Mouse (Mus musculus): Measurements from ENCODE around the gene Slc35e2.
A peak's percentile ranks its signal among the peaks of the same experiment; 100 is the strongest.

Slc35e2 gene

GRCm38 (mm10) chr4:155575521-155575920, 25.7 kb upstream of the Slc35e2 start:
- no peak for DNase-seq (ENCODE audit: low spot score in 2 of 2)

- DNase-seq (ENCODE audit: low spot score in 2 of 2), result no peak
Observed at GRCm38 (mm10) chr4:155577132-155577531, 24.1 kb upstream of the Slc35e2 start.

- no peak for DNase-seq (ENCODE audit: low spot score in 2 of 2)
Observed at GRCm38 (mm10) chr4:155577741-155578140, 23.5 kb upstream of the Slc35e2 start.

- no peak for DNase-seq (ENCODE audit: low spot score in 2 of 2)
Observed at GRCm38 (mm10) chr4:155578336-155579125, 22.7 kb upstream of the Slc35e2 start.

- peak in 1 of 2 experiments; percentile 39 for DNase-seq (ENCODE audit: low spot score in 2 of 2)
Observed at GRCm38 (mm10) chr4:155580420-155580819, 20.8 kb upstream of the Slc35e2 start.

GRCm38 (mm10) chr4:155582279-155582905, 18.8 kb upstream of the Slc35e2 start:
- DNase-seq (ENCODE audit: low spot score in 2 of 2), result no peak

GRCm38 (mm10) chr4:155589356-155589755, 11.9 kb upstream of the Slc35e2 start:
- no peak for DNase-seq (ENCODE audit: low spot score in 2 of 2)

- no peak for DNase-seq (ENCODE audit: low spot score in 2 of 2)
Observed at GRCm38 (mm10) chr4:155591012-155591719, 10.1 kb upstream of the Slc35e2 start.

GRCm38 (mm10) chr4:155593780-155594179, 7.4 kb upstream of the Slc35e2 start:
- DNase-seq (ENCODE audit: low spot score in 2 of 2), result no peak

- DNase-seq (ENCODE audit: low spot score in 2 of 2), result no peak
Observed at GRCm38 (mm10) chr4:155595777-155596176, 5.4 kb upstream of the Slc35e2 start.

- DNase-seq (ENCODE audit: low spot score in 2 of 2), result no peak
Observed at GRCm38 (mm10) chr4:155596606-155597005, 4.6 kb upstream of the Slc35e2 start.

- no peak for DNase-seq (ENCODE audit: low spot score in 2 of 2)
Observed at GRCm38 (mm10) chr4:155598536-155598935, 2.7 kb upstream of the Slc35e2 start.

- DNase-seq (ENCODE audit: low spot score in 2 of 2), result no peak
Observed at GRCm38 (mm10) chr4:155599901-155600825, 1.1 kb upstream of the Slc35e2 start.

GRCm38 (mm10) chr4:155601997-155602456, 811 bp downstream of the Slc35e2 start:
- DNase-seq (ENCODE audit: low spot score in 2 of 2), result no peak

- DNase-seq (ENCODE audit: low spot score in 2 of 2), result no peak
Observed at GRCm38 (mm10) chr4:155602753-155603152, 1.5 kb downstream of the Slc35e2 start.

GRCm38 (mm10) chr4:155603801-155604200, 2.6 kb downstream of the Slc35e2 start:
- DNase-seq (ENCODE audit: low spot score in 2 of 2), result no peak

- no peak for DNase-seq (ENCODE audit: low spot score in 2 of 2)
Observed at GRCm38 (mm10) chr4:155605132-155605531, 3.9 kb downstream of the Slc35e2 start.

GRCm38 (mm10) chr4:155606825-155607224, 5.6 kb downstream of the Slc35e2 start:
- DNase-seq (ENCODE audit: low spot score in 2 of 2), result no peak

GRCm38 (mm10) chr4:155611860-155612259, 10.6 kb downstream of the Slc35e2 start:
- DNase-seq (ENCODE audit: low spot score in 2 of 2), result no peak

GRCm38 (mm10) chr4:155613264-155613663, 12.0 kb downstream of the Slc35e2 start:
- no peak for DNase-seq (ENCODE audit: low spot score in 2 of 2)

- no peak for DNase-seq (ENCODE audit: low spot score in 2 of 2)
Observed at GRCm38 (mm10) chr4:155618321-155618720, 17.1 kb downstream of the Slc35e2 start.
